Mouse (Mus musculus) lung, embryonic 15.5 days (tissue): Measurements from ENCODE around the gene Serpinb9f. TPM values are rescaled to one million over a fixed set of nuclear protein-coding genes. Genes with fewer than 3 reads are reported as not detected.
"Not testable (repeated sequence)": the region's sequence is repeated elsewhere in the genome, so short reads cannot be mapped to it uniquely, and the experiment has no call there.

Experiments used
- ATAC-seq: fragments of 200-750 bp; cut with Nextera tagmentation; 2 replicates; pipeline ENCODE4 v1.8.0; 2017; ENCODE audit warnings: moderate number of reproducible peaks, borderline replicate concordance; ENCODE audit not compliant: low FRiP score, low TSS enrichment; ENCODE audit errors: extremely low read depth
- H3K27ac ChIP-seq: fragments of 300-500 bp; sonication (generic); 2 replicates; pipeline ENCODE4 v1.5.1; 2015; ENCODE audit warnings: moderate library complexity, mild to moderate bottlenecking, inconsistent platforms
- H3K27me3 ChIP-seq: fragments of 300-500 bp; sonication (generic); 2 replicates; pipeline ENCODE4 v1.6.1; 2015; ENCODE audit warnings: inconsistent platforms
- H3K36me3 ChIP-seq: fragments of 300-500 bp; sonication (generic); 2 replicates; pipeline ENCODE4 v1.6.1; 2015; ENCODE audit warnings: inconsistent platforms
- H3K4me1 ChIP-seq: fragments of 300-500 bp; sonication (generic); 2 replicates; pipeline ENCODE4 v1.6.1; 2015; ENCODE audit warnings: inconsistent platforms
- H3K4me2 ChIP-seq: fragments of 300-500 bp; sonication (generic); 2 replicates; pipeline ENCODE4 v1.6.1; 2015; ENCODE audit warnings: inconsistent platforms, mild to moderate bottlenecking, moderate library complexity
- H3K4me3 ChIP-seq: fragments of 300-500 bp; sonication (generic); 2 replicates; pipeline ENCODE4 v1.5.1; 2015; ENCODE audit warnings: mild to moderate bottlenecking, inconsistent platforms
- H3K9ac ChIP-seq: fragments of 300-500 bp; sonication (generic); 2 replicates; pipeline ENCODE4 v1.6.1; 2015; ENCODE audit warnings: inconsistent platforms
- H3K9me3 ChIP-seq: fragments of 300-500 bp; sonication (generic); 2 replicates; pipeline ENCODE4 v1.6.1; 2016; ENCODE audit warnings: inconsistent platforms
- WGBS: fragments of 180-500 bp; shearing (Covaris S2); methylation state at CpG from one replicate; pipeline ENCODE4 v1.1.7; 2015; 5-methylcytosine and 5-hydroxymethylcytosine counted together
- polyA plus RNA-seq: library from polyadenylated mRNA; unstranded; fragments of >200 nt; fragmentation: Nextera tagmentation; extraction: Ambion mirVana; gene quantifications from 2 replicates; pipeline ENCODE4 v1.2.1, GENCODE M21; 2015

Gene Serpinb9f
- not detected in 2 replicates for polyA plus RNA-seq

DNA sequence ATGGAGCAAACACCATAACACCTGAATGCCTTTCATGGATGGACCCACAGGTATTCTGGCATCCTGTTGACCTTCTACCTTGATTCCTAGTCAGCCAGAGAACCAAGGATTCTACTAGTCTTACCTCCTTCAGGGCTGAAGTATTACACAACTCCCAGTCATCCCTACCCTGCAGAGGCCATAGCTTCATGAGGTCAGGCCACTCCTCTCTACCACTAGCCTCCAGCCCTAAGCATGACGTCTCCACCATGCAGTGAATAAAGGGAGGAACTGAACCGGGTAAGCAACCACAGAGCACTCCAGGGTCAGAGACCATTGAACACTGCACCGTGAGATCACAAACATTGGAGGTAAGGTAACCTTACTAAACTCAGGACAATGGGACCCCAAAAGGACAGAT is at the start of gene Serpinb9f:
Gene Serpinb9f, plus strand, starts transcription at position 301 of the 400 bp plus-strand sequence.
- not testable (repeated sequence) for H3K9ac ChIP-seq, H3K27ac ChIP-seq, H3K36me3 ChIP-seq, H3K4me1 ChIP-seq, H3K4me3 ChIP-seq, ATAC-seq, H3K4me2 ChIP-seq, H3K9me3 ChIP-seq, H3K27me3 ChIP-seq
- 71% methylated on average over 3 of the region's 3 CpGs for WGBS

DNA sequence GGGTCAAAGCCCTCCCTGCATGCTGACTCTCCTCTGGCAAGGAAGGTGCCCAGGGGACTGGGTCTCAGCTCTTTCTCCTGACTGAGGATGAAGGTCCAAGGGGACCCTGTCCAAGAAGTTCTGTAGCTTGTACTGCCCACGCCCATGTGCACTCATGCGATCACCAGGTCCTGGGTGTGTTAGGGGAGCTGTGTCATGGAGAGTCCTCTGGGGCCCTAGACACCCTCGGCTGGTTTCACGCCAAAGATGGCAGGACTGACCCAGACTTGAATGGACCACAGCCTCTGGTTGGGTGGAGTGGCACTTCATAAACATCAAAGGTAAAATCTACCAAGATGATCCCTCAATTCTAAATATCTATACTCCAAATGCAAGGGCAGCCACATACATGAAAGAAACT is 15.2 kb upstream of the Serpinb9f start:
- not testable (repeated sequence) for H3K4me3 ChIP-seq, H3K27ac ChIP-seq, H3K4me2 ChIP-seq, H3K4me1 ChIP-seq, H3K36me3 ChIP-seq, H3K9me3 ChIP-seq, ATAC-seq, H3K27me3 ChIP-seq, H3K9ac ChIP-seq
- 85% methylated on average over 4 of the region's 4 CpGs for WGBS

DNA sequence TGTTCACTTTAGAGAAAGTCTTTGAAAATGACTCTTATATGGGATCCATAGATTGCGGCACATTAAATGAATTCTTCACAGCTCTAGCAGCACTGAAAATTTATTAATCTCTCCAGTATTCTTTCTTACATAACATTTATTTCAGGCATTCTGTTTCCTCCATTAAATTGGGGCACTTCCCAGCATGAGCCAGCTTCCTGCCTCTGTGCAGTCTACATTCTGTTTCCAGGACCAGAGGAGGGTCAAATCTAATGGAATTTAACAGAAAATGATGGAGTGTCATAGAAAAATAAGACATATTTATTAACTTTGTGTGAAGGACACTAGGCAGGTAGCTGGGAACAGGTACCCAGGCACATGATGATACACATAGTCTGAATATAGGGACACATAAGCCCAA is 32.8 kb downstream of the Serpinb9f start:
- not testable (repeated sequence) for H3K27me3 ChIP-seq, H3K9ac ChIP-seq, H3K4me3 ChIP-seq, H3K4me1 ChIP-seq, H3K36me3 ChIP-seq, ATAC-seq, H3K9me3 ChIP-seq, H3K27ac ChIP-seq, H3K4me2 ChIP-seq
- WGBS: 86% methylated on average over 1 of the region's 1 CpGs

Other genes with a start within 250 kb of the Serpinb9f start
- gene Serpinb1b, start 245.5 kb upstream of the Serpinb9f start, polyA plus RNA-seq: 0.43 TPM in 1 of 2 replicates, not detected in the other
- not detected in 2 replicates for gene Serpinb9c, start 164.3 kb upstream of the Serpinb9f start, polyA plus RNA-seq
- gene Serpinb9d, start 131.1 kb upstream of the Serpinb9f start, polyA plus RNA-seq: not detected in 2 replicates
- not detected in 2 replicates for gene Serpinb9e, start 74.5 kb upstream of the Serpinb9f start, polyA plus RNA-seq
- not detected in 2 replicates for gene Gm11397, start 71.7 kb downstream of the Serpinb9f start, polyA plus RNA-seq
- not detected in 2 replicates for gene Serpinb9g, start 160.7 kb downstream of the Serpinb9f start, polyA plus RNA-seq